ENCODE assay signal across 9 mouse cellular contexts in the genomic region with DNA sequence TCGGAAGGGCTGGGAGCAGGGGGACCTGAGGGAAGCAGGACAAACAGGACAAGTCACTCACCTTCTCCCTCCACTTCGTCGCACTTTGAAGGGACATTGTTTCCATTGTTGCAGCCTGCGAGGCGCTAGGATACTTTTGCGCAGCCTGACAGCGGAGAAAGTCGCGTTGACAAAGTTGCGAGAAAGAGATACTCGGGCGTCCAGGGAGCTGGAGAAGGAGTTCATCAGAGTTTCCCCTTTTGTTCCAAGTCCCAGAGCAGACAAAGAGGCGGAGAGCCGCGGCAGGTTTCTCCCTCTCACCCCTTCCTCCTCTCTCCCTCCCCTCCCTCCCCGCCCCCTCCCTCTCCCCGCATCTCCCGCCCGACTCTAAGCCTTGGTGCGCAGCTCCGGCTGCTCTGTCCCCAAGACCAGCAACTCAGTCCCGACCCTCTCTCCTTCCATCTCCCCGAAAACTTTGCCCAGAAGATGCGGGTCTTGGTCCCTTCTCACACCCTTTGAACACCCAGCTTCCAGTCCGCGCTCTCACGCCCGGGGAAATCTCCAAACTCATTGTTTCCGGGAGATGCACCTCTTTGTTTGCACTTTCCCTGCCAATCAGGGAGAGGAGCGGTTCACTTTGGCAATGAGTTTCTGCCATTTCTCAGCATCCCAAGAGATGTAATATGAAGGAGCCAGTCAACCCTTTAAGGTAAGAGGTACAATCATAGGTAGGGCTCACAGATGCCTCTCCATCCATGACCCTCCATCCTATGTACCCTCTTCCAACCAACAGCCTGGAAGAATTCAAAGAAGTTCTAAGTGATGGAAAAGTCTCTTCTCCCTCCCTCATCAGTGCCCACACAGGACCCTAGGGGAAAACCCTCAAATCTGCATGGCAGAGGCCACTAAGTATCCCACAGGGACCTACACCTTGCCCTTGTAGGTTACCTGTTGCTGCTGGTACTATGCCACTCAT.
DNase-seq lines count a peak whose midpoint lies in the region; ATAC-seq and TF ChIP-seq lines count a peak whose summit lies in the region.
"Had no signal": no experiment of that assay in that cellular context is flagged by ENCODE, and none has a peak within 500 bp of the region (broad histone marks: within the 10 kb centered on the region; RNA-seq: fewer than 3 reads in every experiment).

No protein-coding gene starts in this region.

- no peak for TF ChIP-seq EP300 in ES-Bruce4 (IDR thresholded peaks at IDR 0.05; ENCODE audit: insufficient read depth, low read depth, low read length)

- no peak overlapping the region for H3K27ac ChIP-seq in ES-Bruce4 (ENCODE audit: insufficient read depth, low read length)
- H3K27ac ChIP-seq in forebrain, embryonic 14.5 days (ENCODE audit: low read depth, low read length), result no peak overlapping the region
- H3K27ac ChIP-seq in stomach, embryonic 15.5 days, result no peak overlapping the region

- H3K4me1 ChIP-seq in ES-Bruce4 (ENCODE audit: control insufficient read depth, insufficient read depth, low read length), result no peaks in the 10 kb centered on the region
- H3K4me1 ChIP-seq in forebrain, embryonic 14.5 days (ENCODE audit: control insufficient read depth, insufficient read depth, low read length), result peaks cover 24% of the 10 kb centered on the region
- peaks cover 4% of the 10 kb centered on the region; the same call in 1 of the 2 replicates for H3K4me1 ChIP-seq in stomach, embryonic 15.5 days

- no peaks in the 10 kb centered on the region; the same call in 1 of the 2 replicates for H3K27me3 ChIP-seq in ES-Bruce4 (ENCODE audit: control insufficient read depth, insufficient read depth, low read length, poor library complexity, severe bottlenecking)
- H3K27me3 ChIP-seq in forebrain, embryonic 14.5 days (replicated peaks; ENCODE audit: control insufficient read depth, insufficient read depth, low read length), result 0 out of 2 replicates have a peak, but pooled peaks cover 3% of the 10 kb centered on the region
- H3K27me3 ChIP-seq in stomach, embryonic 15.5 days (replicated peaks), result peaks cover 9% of the 10 kb centered on the region

- H3K36me3 ChIP-seq in ES-Bruce4 (ENCODE audit: control insufficient read depth, insufficient read depth, low read length, poor library complexity, severe bottlenecking), result no peaks in the 10 kb centered on the region
- H3K36me3 ChIP-seq in forebrain, embryonic 14.5 days (ENCODE audit: control insufficient read depth, insufficient read depth, low read length), result no peaks in the 10 kb centered on the region
- no peaks in the 10 kb centered on the region for H3K36me3 ChIP-seq in stomach, embryonic 15.5 days

- TF ChIP-seq POLR2A in ES-Bruce4 (IDR thresholded peaks at IDR 0.05; ENCODE audit: insufficient read depth, low read length), result no peak

- no peaks in the 10 kb centered on the region for H3K9me3 ChIP-seq in ES-Bruce4 (replicated peaks; ENCODE audit: control insufficient read depth, insufficient read depth, low read length, poor library complexity, severe bottlenecking)
- H3K9me3 ChIP-seq in forebrain, embryonic 14.5 days (replicated peaks; ENCODE audit: control insufficient read depth, low read length), result no peaks in the 10 kb centered on the region
- H3K9me3 ChIP-seq in stomach, embryonic 15.5 days, result no peaks in the 10 kb centered on the region

- ATAC-seq in forebrain, embryonic 14.5 days, result peak; percentile 77
- ATAC-seq in stomach, embryonic 15.5 days (ENCODE audit: insufficient read depth, low FRiP score, low read depth), result no peak
- ATAC-seq in inflammation-experienced regulatory T-cells, adult 6 months, result no peak

- H3K9ac ChIP-seq in ES-Bruce4 (ENCODE audit: low read depth, poor library complexity, severe bottlenecking), result no peak overlapping the region
- H3K9ac ChIP-seq in forebrain, embryonic 14.5 days (ENCODE audit: low read length), result peak overlapping the region; percentile 72
- H3K9ac ChIP-seq in stomach, embryonic 15.5 days, result peak overlapping the region; percentile 37; the same call in 1 of the 2 replicates

- H3K4me3 ChIP-seq in ES-Bruce4 (ENCODE audit: low read depth, low read length), result peak overlapping the region; percentile 74
- H3K4me3 ChIP-seq in forebrain, embryonic 14.5 days (ENCODE audit: low read depth, low read length), result peak overlapping the region; percentile 54
- peak overlapping the region; percentile 56 for H3K4me3 ChIP-seq in stomach, embryonic 15.5 days (replicated peaks)
- H3K4me3 ChIP-seq: erythroblast, embryonic 14.5 days had no signal

- DNase-seq in B cell, adult 2 months, result peak; percentile 17 to 20
- DNase-seq in forebrain, embryonic 14.5 days (ENCODE audit: low spot score), result peak; percentile 67
- DNase-seq in hindlimb bud, embryonic 11.5 days (ENCODE audit: extremely low spot score, low read depth, low spot score), result peak; percentile 18
- peak; percentile 41 for DNase-seq in lung, postnatal 10 days
- no peak for DNase-seq in right cerebral cortex, postnatal 36 days (ENCODE audit: low spot score in 2 of 2)

- TF ChIP-seq CTCF in ES-Bruce4 (IDR thresholded peaks at IDR 0.05; ENCODE audit: low read depth, low read length), result no peak

- peak overlapping the region; percentile 65 for H3K4me2 ChIP-seq in forebrain, embryonic 14.5 days (ENCODE audit: low read length)
- peak overlapping the region; percentile 79 for H3K4me2 ChIP-seq in stomach, embryonic 15.5 days

- WGBS in forebrain, embryonic 14.5 days, result under 1% methylated on average over 26 of the region's 30 CpGs
- under 1% methylated on average over 27 of the region's 30 CpGs for whole genome bisulfite sequencing in stomach, embryonic 15.5 days

Comparison
In these comparisons a context has a peak if more than half of its experiments do, and no peak if none do; other contexts are left out.
1. DNase-seq: peak in B cell, adult 2 months (2 of 2), forebrain, embryonic 14.5 days (single experiment), hindlimb bud, embryonic 11.5 days (single experiment) and lung, postnatal 10 days (single experiment); none in right cerebral cortex, postnatal 36 days (0 of 2).
2. Peak in every context shown above with its lines, with median percentiles within 50 percentile points of each other: H3K4me3 ChIP-seq.